In the genomic region with DNA sequence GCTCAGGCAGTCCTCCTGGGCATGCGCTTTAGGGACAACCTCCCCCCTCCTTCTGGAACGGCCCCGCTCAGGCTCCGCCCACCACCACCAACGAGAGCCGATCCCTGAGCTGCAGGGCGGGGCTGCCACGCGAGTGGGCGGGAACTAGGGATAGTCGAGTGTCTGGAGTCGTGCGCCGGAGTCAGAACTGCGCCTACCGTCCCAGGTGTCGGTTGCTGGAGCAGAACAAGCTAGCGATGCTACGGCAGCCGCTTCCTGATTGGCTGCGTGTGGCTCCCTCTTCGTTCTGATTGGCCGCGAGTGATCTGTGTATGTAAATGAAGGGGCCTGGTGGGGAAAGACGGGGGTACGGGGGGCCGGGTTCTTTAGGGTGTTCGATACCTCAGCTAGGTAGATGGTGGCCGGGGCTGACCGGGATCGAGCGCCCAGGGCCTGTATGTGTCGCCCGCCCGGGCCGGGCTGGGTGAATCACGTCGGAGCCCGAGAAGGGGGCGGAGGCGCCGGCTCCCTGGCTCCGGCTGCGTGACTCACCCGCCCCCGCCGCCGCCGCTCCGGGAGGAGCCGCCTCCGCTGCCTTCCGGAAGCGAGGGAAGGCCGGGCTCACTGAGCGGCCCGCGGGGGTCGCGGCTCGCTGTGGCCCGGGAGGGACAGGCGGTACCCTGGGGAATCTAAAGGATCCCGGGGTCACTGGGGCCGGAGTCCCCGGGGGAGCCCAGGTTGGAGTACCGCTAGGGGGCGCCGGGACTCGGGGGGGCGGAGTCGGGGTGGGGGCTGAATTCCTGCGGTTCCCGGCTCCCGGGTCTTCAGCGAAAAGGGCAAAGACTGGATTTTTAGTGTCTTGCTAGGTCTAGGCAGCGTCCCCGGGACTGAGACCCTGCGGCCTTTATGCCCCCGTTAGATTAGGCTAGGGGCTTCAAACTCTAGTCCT, we compare ENCODE assay signal across 7 mouse cellular contexts. TPM values are rescaled to one million over a fixed set of nuclear protein-coding genes. Genes with fewer than 3 reads are reported as not detected.
DNase-seq lines count a peak whose midpoint lies in the region; ATAC-seq and TF ChIP-seq lines count a peak whose summit lies in the region.

Gene Sertad1 (plus strand): TSS at position 141 of the 928 bp plus-strand sequence.

- H3K4me1 ChIP-seq in intestine, postnatal 0 days (replicated peaks; ENCODE audit: control insufficient read depth, insufficient read depth, low read length): 0 out of 2 replicates have a peak, but pooled peaks cover 3% of the 10 kb centered on the region
- H3K4me1 ChIP-seq in midbrain, embryonic 12.5 days: peaks cover 19% of the 10 kb centered on the region
- H3K4me1 ChIP-seq in small intestine, adult 2 months (ENCODE audit: control insufficient read depth, insufficient read depth, insufficient read length, low read length): peaks cover 19% of the 10 kb centered on the region

- intact Hi-C loops in left cerebral cortex, postnatal 4 days (cut with DNase I): no loop called here

- TF ChIP-seq POLR2A in small intestine, adult 2 months (IDR thresholded peaks at IDR 0.05; ENCODE audit: low read depth, low read length): peak; percentile 100

- peak within 1 kb of the TSS; percentile 98 for H3K27ac ChIP-seq in intestine, postnatal 0 days (ENCODE audit: low read depth, low read length)
- peak within 1 kb of the TSS; percentile 89 for H3K27ac ChIP-seq in midbrain, embryonic 12.5 days (replicated peaks)
- peak within 1 kb of the TSS; percentile 84 for H3K27ac ChIP-seq in small intestine, adult 2 months (ENCODE audit: insufficient read depth, low read depth, low read length)

- ATAC-seq in intestine, postnatal 0 days: peak; percentile 91
- ATAC-seq in midbrain, embryonic 12.5 days (ENCODE audit: low FRiP score, low read depth): peak; percentile 96

- TF ChIP-seq CTCF in intestine, postnatal 0 days (IDR thresholded peaks at IDR 0.05; ENCODE audit: low read depth): peak; percentile 69
- TF ChIP-seq CTCF in small intestine, adult 2 months (IDR thresholded peaks at IDR 0.05; ENCODE audit: extremely low read depth, insufficient read length, insufficient replicate concordance, low read depth, low read length): peak; percentile 71; the same call in 1 of the 2 replicates

- DNase-seq in adrenal gland, adult 8-10 months: peak; percentile 100
- DNase-seq in embryo, embryonic 9.5 days (ENCODE audit: extremely low spot score): peak; percentile 100
- DNase-seq in gastrocnemius, postnatal 4 days (ENCODE audit: low spot score in 2 of 2): peak; percentile 96 to 100
- DNase-seq in left cerebral cortex, postnatal 4 days: peak; percentile 100

- peak within 1 kb of the TSS; percentile 91 for H3K9ac ChIP-seq in intestine, postnatal 0 days (ENCODE audit: low read depth, low read length)
- H3K9ac ChIP-seq in midbrain, embryonic 12.5 days (replicated peaks): peak within 1 kb of the TSS; percentile 77

- H3K4me3 ChIP-seq in intestine, postnatal 0 days (ENCODE audit: low read depth, low read length): peak within 1 kb of the TSS; percentile 88
- H3K4me3 ChIP-seq in midbrain, embryonic 12.5 days: peak within 1 kb of the TSS; percentile 76
- peak within 1 kb of the TSS; percentile 78 for H3K4me3 ChIP-seq in small intestine, adult 2 months (ENCODE audit: low read depth, low read length)

- H3K4me2 ChIP-seq in intestine, postnatal 0 days (replicated peaks; ENCODE audit: low read depth): peak within 1 kb of the TSS; percentile 83
- H3K4me2 ChIP-seq in midbrain, embryonic 12.5 days (replicated peaks): peak within 1 kb of the TSS; percentile 62

- peaks cover 12% of the 10 kb centered on the region for H3K36me3 ChIP-seq in intestine, postnatal 0 days (ENCODE audit: control insufficient read depth, insufficient read depth)
- H3K36me3 ChIP-seq in midbrain, embryonic 12.5 days: no peaks in the 10 kb centered on the region
- H3K36me3 ChIP-seq in small intestine, adult 2 months (ENCODE audit: control insufficient read depth, insufficient read depth, low read length): peaks cover 12% of the 10 kb centered on the region

- no peaks in the 10 kb centered on the region for H3K27me3 ChIP-seq in intestine, postnatal 0 days (replicated peaks; ENCODE audit: control insufficient read depth, insufficient read depth, low read length)
- H3K27me3 ChIP-seq in midbrain, embryonic 12.5 days: peaks cover 18% of the 10 kb centered on the region
- H3K27me3 ChIP-seq in small intestine, adult 2 months (ENCODE audit: control insufficient read depth, insufficient read depth, low read length): no peaks in the 10 kb centered on the region

- WGBS in intestine, postnatal 0 days: under 1% methylated on average over 80 of the region's 80 CpGs
- under 1% methylated on average over 68 of the region's 80 CpGs for WGBS in midbrain, embryonic 12.5 days
- under 1% methylated on average over 80 of the region's 80 CpGs for WGBS in small intestine, adult 2 months

- H3K9me3 ChIP-seq in intestine, postnatal 0 days (ENCODE audit: control insufficient read depth): no peaks in the 10 kb centered on the region
- no peaks in the 10 kb centered on the region for H3K9me3 ChIP-seq in midbrain, embryonic 12.5 days

RNA-seq across cellular contexts. Expression of gene Sertad1, which starts in this region (rescaled TPM):
- total RNA-seq in adrenal gland, adult 8-10 months (2022): 10 to 100 TPM; 20.2 to 37.1 (median 23.9) TPM
- 10 to 100 TPM; 15.6 to 16.2 TPM for total RNA-seq in gastrocnemius, postnatal 4 days (2021)
- 42.7 and 43.1 TPM in 2 replicates for polyA plus RNA-seq in intestine, postnatal 0 days (2015; fragmentation: Nextera tagmentation; extraction: Ambion mirVana)
- 1 to 10 TPM; 3.3 to 3.5 TPM for total RNA-seq in left cerebral cortex, postnatal 4 days (2021)
- 11.6 and 14.4 TPM in 2 replicates for polyA plus RNA-seq in midbrain, embryonic 12.5 days (2016; fragmentation: Nextera tagmentation; extraction: Ambion mirVana)
- 47.2 and 156 TPM in 2 replicates for polyA plus RNA-seq in small intestine, adult 2 months (2012; rRNA removed)

Comparison
In these comparisons a context has a peak if more than half of its experiments do, and no peak if none do; other contexts are left out.
1. Peak in every context shown above with its lines: DNase-seq, ATAC-seq, H3K4me3 ChIP-seq and H3K27ac ChIP-seq.